Mouse (Mus musculus) bone marrow macrophage, adult 2 months (primary cell): ENCODE measurements around the gene H2-T3.
"Not testable (repeated sequence)": the region's sequence is repeated elsewhere in the genome, so short reads cannot be mapped to it uniquely, and the experiment has no call there.

Experiments
- CTCF ChIP-seq: IDR thresholded peaks from 2 replicates; pipeline ENCODE4 v1.5.1; 2012; ENCODE audit warnings: low read depth, mild to moderate bottlenecking, low read length, moderate library complexity
- POLR2A ChIP-seq: IDR thresholded peaks from 2 replicates; pipeline ENCODE4 v1.6.1; 2012; ENCODE audit warnings: mild to moderate bottlenecking, low read depth, low read length, borderline replicate concordance

GRCm38 (mm10) chr17:36178938-36179337, 11.1 kb downstream of the H2-T3 start:
- TF ChIP-seq CTCF, POLR2A: not testable (repeated sequence)
